Mouse (Mus musculus) megakaryocyte, embryonic 14.5 days (primary cell): ENCODE results near the gene Tmem91.

ENCODE experiments used
- FLI1 ChIP-seq: IDR thresholded peaks from 2 replicates; pipeline ENCODE4 v1.6.1; 2012; ENCODE audit warnings: low read length, inconsistent platforms, mixed read lengths
- GATA1 ChIP-seq: IDR thresholded peaks from 3 replicates; pipeline ENCODE4 v1.6.1; 2012; ENCODE audit warnings: mixed read lengths, low read length, inconsistent platforms, borderline replicate concordance

DNA sequence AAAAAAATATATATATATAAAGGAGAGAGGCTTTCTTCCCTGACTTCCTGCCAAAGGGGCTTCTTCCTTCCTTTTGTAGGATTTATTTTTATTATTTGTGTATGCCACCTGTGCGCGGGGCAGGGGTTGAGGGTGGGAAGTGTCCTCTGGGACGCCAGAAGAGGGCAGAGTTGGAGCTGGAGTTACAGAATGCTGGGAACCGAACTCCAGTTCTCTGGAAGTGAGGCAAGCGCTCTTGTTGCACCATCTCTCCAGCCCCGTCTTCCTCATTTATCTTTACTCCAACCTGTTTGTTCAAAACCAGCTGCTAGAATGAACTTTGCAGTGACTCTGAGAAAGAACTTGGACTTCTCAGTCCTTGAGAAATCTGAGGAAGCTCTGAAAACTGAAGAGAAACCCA, 5.0 kb upstream of the Tmem91 start:
- TF ChIP-seq GATA1 (no peak), FLI1 (no peak)
